Mouse (Mus musculus): Measurements from ENCODE around the gene St7. TPM values are rescaled to one million over a fixed set of nuclear protein-coding genes. Genes with fewer than 3 reads are reported as not detected.

Gene St7
- total RNA-seq, 1 experiment from 2014 or later: 5.4 TPM

DNA sequence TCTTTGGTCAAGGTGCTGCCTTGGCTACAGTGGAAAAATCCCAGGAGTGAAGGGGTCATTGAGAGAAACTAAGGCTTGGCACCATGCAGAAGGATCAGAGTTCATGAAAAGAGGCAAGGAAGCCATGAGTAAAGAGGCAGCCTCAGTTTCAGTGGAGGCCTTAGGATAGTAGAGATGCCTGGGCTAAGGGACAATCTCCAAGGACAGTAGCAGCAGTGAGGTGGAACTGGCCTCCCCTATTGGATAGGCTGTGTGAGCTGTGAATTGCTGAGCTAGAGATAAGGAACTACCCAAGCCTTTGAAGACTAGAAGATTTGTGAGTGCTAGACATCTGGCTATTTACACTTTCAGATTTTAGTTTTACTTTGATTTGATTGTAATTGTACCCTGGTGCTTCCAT lies 278.7 kb downstream of the St7 start:
- no peak for ATAC-seq (replicated peaks; ENCODE audit: insufficient number of reproducible peaks, low FRiP score, low TSS enrichment, poor library complexity, severe bottlenecking)

DNA sequence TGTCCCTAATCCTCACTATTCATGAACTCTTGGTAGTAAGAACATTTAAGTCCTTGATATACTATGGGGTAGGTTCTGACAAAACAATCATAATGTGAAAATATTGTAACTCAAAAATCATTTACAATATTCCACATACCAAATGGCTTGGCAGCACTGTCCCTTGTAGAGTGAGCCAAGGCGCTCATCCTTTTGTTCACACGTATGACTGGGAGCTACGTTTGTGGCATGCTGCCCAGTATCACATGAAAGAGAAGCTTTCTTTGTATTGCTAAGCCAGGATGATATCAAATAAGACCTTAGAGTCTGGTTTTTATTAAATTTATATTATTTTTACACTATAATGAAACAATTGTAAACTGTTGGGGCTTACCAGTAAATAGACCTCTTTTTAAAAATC lies 281.7 kb downstream of the St7 start:
- ATAC-seq (replicated peaks; ENCODE audit: insufficient number of reproducible peaks, low FRiP score, low TSS enrichment, poor library complexity, severe bottlenecking): no peak

DNA sequence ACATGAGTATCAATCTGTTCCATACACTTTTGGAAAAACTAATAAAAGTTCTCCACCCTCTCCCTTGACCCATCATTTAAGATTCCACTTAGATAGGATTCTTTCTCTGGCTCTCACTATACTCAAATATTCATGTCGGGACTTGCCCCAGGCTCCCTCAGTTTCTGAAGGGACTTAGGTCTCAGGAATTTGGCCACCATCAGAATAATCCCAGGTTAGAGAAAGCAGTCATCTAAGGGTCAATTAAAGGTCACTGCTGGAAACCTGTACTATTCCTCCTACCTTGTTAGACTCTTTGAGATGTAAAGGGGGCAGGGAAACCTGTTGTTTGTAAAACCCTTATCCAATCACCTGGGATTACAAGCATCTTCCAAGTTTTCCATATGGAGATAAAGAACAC lies 284.4 kb downstream of the St7 start:
- no peak for ATAC-seq (replicated peaks; ENCODE audit: insufficient number of reproducible peaks, low FRiP score, low TSS enrichment, poor library complexity, severe bottlenecking)

DNA sequence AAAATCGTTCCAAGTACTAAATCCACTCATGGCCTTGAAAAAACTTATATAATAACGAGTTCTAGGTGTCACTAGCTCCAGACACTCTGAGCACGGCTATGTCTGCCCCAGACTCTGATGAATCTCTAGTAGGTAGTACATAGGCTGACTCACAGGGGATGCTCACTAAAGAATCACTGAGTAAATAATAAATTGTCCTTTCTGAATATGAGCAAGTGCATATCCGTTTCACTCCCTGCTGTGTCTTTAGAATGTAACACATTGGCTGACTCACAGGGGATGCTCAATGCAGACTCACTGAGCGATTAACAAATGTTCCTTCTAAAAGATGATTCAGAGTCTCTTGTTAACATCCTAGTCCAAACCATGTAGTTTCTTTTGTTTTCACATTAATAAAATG lies 285.6 kb downstream of the St7 start:
- ATAC-seq (replicated peaks; ENCODE audit: insufficient number of reproducible peaks, low FRiP score, low TSS enrichment, poor library complexity, severe bottlenecking): no peak

DNA sequence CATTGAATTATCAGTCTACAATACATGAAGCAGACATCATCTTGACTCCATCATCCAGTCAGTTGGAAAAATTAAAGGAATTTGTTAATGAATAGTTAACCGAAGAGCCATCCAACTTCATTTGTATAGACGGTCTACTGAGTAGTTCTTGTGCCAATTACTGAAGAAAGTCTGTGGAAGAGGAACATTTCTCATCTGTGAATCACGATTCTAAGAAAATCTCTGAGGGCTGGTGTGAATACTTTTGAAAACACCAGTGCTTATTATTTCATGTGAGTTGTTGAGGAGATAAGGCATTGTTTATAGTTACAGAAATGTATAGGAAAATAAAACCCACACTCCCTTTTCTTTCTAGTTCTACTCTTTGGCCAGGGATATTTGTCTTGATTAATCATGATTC lies 286.1 kb downstream of the St7 start:
- no peak for ATAC-seq (replicated peaks; ENCODE audit: insufficient number of reproducible peaks, low FRiP score, low TSS enrichment, poor library complexity, severe bottlenecking)

DNA sequence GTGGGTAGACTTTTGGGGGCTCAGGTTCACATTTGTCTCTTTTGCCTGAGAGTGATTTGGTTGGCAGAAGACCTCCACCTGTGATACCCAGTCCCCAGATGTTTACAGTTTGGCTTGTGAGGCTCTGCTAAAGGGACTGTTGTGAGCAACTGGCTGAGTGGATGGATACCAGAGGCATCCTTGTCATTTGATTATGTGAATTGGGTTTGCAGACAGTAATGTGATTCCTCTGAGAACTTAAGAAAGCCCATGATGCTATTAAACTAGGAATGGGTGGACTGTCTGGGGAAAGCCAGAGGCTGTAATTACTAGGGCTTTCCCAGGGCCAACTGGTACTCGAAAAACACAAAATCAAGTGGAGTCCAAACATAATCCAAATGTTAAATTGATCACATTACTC lies 286.6 kb downstream of the St7 start:
- no peak for ATAC-seq (replicated peaks; ENCODE audit: insufficient number of reproducible peaks, low FRiP score, low TSS enrichment, poor library complexity, severe bottlenecking)

DNA sequence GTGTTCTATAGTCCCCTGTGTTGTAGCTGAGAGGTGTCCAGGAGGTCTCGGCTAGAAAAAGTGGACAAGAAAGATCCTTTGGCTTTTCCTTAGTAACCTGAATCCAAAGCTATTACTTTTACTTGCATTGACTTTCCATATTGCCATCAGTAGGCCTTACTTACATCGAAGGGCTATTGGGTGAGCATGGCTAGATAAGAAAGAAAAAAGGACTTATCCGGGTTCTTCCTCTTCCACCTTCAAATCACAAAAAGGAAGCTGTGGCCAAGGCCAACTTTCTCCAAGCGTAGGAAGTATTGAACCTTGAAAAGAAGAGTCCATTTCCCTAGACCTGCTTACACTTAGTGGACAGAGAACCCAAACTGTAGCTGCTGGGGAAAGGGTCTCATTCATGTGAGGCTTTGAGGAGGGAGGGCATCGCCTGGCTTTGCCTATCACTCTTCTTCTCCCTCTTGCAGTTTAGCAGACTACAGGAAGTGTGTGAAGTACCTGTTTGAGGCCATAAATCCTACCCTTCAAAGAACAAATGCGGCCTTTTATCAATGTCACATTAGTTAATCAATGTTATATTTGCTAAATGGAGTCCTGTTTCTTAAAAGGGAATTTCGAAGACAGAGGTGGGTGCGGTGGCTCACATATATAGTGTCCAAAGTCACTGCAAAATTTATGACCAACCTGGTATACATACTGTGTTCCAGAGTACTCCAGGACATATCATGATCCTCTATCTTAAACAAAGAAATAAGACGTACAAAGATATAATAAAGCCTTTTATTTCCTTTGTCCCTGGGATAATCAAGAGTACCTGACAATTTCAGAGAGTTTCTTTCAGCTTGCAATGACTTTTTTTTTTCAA lies 297.7 kb downstream of the St7 start:
- ATAC-seq (replicated peaks; ENCODE audit: insufficient number of reproducible peaks, low FRiP score, low TSS enrichment, poor library complexity, severe bottlenecking): no peak

DNA sequence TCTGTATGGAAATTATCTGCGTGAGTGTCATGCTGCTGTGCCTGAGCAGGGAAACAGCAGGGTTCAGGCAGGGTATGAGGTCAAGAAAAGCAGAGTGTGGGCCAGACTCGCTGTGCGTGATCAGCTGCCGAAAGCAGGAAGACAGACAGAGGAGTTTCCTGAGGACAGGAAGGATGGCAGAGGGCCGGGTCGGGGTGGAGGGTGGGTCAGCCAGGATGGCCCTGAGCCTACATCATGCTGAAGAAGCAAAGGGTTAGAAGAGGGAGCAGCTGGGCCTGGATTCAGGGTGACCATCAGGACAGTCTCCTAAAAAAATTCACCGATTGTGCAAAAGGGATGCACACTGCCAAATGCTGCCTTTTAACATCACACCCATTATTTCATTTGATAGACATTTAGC lies 298.9 kb downstream of the St7 start:
- no peak for ATAC-seq (replicated peaks; ENCODE audit: insufficient number of reproducible peaks, low FRiP score, low TSS enrichment, poor library complexity, severe bottlenecking)

Other genes with a start within 250 kb of the St7 start
- 1.0 to 1.6 TPM (median 1.2 TPM) in 3 replicates for gene Met, start 229.1 kb upstream of the St7 start, total RNA-seq (2017)
- gene Capza2, start 56.7 kb upstream of the St7 start, total RNA-seq (2017): 472 to 775 TPM (median 753 TPM) in 3 replicates